Mouse (Mus musculus) forebrain, embryonic 12.5 days (tissue): ENCODE results near the gene Cyfip2. TPM values are rescaled to one million over a fixed set of nuclear protein-coding genes. Genes with fewer than 3 reads are reported as not detected.
A peak's percentile ranks its signal among the peaks of the same experiment; 100 is the strongest.

Experiments
- ATAC-seq: fragments of 200-750 bp; cut with Nextera tagmentation; 2 replicates; pipeline ENCODE4 v1.8.0; 2017; ENCODE audit warnings: moderate TSS enrichment; ENCODE audit not compliant: low FRiP score
- H3K27ac ChIP-seq: fragments of 300-500 bp; sonication (generic); 2 replicates; pipeline ENCODE4 v1.5.1; 2016; ENCODE audit warnings: mild to moderate bottlenecking
- H3K27me3 ChIP-seq: fragments of 300-500 bp; sonication (generic); 2 replicates; pipeline ENCODE4 v1.6.1; 2016; ENCODE audit warnings: mild to moderate bottlenecking
- H3K36me3 ChIP-seq: fragments of 300-500 bp; sonication (generic); replicated peaks from 2 replicates; pipeline ENCODE4 v1.6.1; 2016; ENCODE audit warnings: mild to moderate bottlenecking
- H3K4me1 ChIP-seq: fragments of 300-500 bp; sonication (generic); 2 replicates; pipeline ENCODE4 v1.6.1; 2016
- H3K4me2 ChIP-seq: fragments of 300-500 bp; sonication (generic); 2 replicates; pipeline ENCODE4 v1.6.1; 2016; ENCODE audit warnings: mild to moderate bottlenecking, moderate library complexity
- H3K4me3 ChIP-seq: fragments of 300-500 bp; sonication (generic); replicated peaks from 2 replicates; pipeline ENCODE4 v1.5.1; 2016; ENCODE audit warnings: mild to moderate bottlenecking
- H3K9ac ChIP-seq: fragments of 300-500 bp; sonication (generic); 2 replicates; pipeline ENCODE4 v1.6.1; 2016; ENCODE audit warnings: mild to moderate bottlenecking
- H3K9me3 ChIP-seq: fragments of 300-500 bp; sonication (generic); 2 replicates; pipeline ENCODE4 v1.6.1; 2016
- WGBS: fragments of 180-500 bp; shearing (Covaris S2); methylation state at CpG from one replicate; pipeline ENCODE4 v1.1.7; 2016; 5-methylcytosine and 5-hydroxymethylcytosine counted together
- polyA plus RNA-seq: library from polyadenylated mRNA; unstranded; fragments of >200 nt; fragmentation: Nextera tagmentation; extraction: Ambion mirVana; gene quantifications from 2 replicates; pipeline ENCODE4 v1.2.1, GENCODE M21; 2016

Cyfip2 gene
- 55.7 and 64.2 TPM in 2 replicates for polyA plus RNA-seq

DNA sequence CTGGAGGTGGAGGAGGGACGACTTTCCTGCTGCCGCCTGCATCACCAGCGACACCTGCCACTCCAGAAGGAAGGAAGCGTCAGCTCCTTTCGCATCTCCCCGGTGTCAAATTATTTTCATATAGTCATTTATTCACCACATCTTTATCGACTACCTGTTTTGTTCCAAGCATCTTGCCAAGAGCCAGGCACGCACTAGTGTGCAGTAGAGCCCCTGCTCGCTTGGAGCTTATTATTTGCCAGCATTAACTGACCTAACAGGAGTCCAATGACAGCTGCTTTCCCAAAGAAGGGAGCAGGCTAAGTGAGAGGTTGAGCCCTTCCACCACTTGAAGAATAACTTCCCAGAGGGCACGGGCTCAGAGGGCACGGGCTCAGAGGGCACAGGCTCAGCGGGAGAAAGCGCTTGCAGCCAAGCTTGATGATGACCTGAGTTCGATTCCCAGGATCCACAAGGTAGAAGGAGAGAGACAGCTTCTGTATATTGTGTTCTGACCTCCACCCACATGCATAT lies at the start of gene Cyfip2:
Gene Cyfip2, minus strand, starts transcription at position 337 of the 513 bp plus-strand sequence.
- Histone ChIP-seq H3K27ac (peak within 1 kb of the TSS; percentile 85), H3K27me3 (no peaks in the 10 kb centered on the region), H3K4me1 (peaks cover 33% of the 10 kb centered on the region), H3K4me2 (peak within 1 kb of the TSS; percentile 92), H3K9me3 (no peaks in the 10 kb centered on the region), H3K9ac (peak within 1 kb of the TSS; percentile 94), H3K4me3 (peak within 1 kb of the TSS; percentile 79), H3K36me3 (no peaks in the 10 kb centered on the region; the same call in 1 of the 2 replicates)
- WGBS: 7% methylated on average over 11 of the region's 14 CpGs
- peak; percentile 37 for ATAC-seq

DNA sequence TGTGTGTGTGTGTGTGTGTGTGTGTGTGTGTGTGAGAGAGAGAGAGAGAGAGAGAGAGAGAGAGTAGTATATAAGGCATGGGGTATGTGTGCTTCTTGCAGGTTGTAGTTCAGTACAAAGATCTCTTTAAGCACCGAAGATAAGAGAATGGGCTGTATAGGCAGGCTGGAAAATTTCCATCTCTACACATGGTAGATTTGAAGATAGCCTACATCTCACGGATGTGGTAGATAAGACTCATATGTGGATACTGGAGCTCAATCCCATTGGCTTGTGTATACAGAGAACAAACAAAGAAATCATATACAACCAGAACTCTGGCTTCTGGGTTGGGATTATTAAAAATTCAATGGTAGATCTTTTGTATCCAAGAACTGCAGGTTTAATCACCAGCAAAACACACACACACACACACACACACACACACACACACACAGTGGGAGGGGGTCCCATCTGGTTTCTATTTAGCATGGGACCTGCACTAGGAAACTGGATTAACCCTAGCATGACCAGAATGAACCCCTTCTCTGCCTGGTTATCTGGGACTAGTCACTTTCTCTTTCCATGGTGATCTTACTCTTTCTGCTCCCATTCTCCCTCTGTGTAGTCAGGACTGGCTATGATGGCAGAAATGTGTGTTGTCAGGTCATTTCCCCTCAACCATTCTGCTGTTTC lies 48.5 kb upstream of the Cyfip2 start:
- no peak overlapping the region for H3K9ac ChIP-seq
- no peak overlapping the region for H3K27ac ChIP-seq
- H3K9me3 ChIP-seq: no peaks in the 10 kb centered on the region
- no peak overlapping the region for H3K4me2 ChIP-seq
- no peaks in the 10 kb centered on the region for H3K27me3 ChIP-seq
- WGBS: 81% methylated on average over 2 of the region's 2 CpGs
- ATAC-seq: no peak
- H3K4me3 ChIP-seq: no peak overlapping the region
- H3K4me1 ChIP-seq: no peaks in the 10 kb centered on the region
- H3K36me3 ChIP-seq: no peaks in the 10 kb centered on the region

DNA sequence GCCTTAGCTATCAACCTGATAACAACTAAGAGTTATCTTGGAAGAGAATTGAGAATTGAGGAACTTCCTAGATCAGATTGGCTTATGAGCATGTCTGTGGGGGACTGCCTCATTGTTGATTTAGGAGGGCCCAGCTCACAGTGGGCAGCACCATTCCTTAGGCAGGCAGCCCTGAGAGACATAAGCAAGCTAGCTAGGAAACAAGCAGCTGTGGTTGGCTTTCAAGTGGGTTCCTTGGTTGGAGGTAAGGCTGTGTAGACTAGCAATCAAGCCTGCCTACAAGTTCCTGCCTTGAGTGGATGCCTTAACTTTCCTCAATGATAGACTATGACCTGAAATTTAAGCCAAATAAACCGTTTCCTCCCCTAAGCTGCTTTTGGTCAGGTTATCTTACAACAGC lies 45.7 kb upstream of the Cyfip2 start:
- no peaks in the 10 kb centered on the region for H3K9me3 ChIP-seq
- H3K9ac ChIP-seq: no peak overlapping the region
- ATAC-seq: no peak
- H3K27ac ChIP-seq: no peak overlapping the region
- no peaks in the 10 kb centered on the region for H3K27me3 ChIP-seq
- H3K4me2 ChIP-seq: no peak overlapping the region
- no peaks in the 10 kb centered on the region for H3K36me3 ChIP-seq
- no peak overlapping the region for H3K4me3 ChIP-seq
- WGBS: 69% methylated on average over 1 of the region's 1 CpGs
- no peaks in the 10 kb centered on the region for H3K4me1 ChIP-seq

DNA sequence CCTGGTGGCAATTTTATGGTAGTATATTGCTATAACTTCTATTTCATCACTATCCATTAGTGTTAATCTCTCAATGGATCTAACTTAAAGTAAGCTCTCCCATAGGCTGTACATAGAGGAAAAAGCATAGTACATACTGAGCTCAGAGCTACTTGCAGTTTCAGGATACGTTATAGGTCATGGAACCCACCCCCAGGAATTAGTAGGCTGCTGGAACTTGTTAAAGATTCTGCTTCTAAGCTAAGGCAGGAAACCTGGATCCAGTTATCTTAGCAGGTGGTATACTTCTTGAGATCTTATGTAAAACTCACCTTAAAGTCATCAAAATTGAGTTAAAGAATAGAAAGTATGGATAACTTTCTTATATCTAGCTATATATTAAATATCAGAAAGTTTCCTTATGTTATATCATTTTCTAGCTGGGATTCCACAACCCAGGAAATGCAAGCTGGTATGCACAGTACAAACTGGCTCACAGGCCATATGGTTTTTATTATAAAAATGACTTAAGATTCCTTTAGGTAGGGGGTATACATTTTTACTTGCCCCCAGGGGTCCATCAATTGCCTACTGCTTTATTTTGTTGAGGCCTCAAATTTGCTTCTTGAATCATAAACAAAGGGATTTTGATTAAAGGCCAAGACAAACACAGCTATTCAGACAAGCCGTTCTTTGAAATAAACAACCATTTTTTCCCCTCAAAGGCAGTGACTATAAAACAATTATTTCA lies 37.2 kb upstream of the Cyfip2 start:
- no peak overlapping the region for H3K4me3 ChIP-seq
- H3K27ac ChIP-seq: no peak overlapping the region
- no peaks in the 10 kb centered on the region for H3K36me3 ChIP-seq
- H3K27me3 ChIP-seq: no peaks in the 10 kb centered on the region
- no peak overlapping the region for H3K9ac ChIP-seq
- H3K4me2 ChIP-seq: no peak overlapping the region
- H3K4me1 ChIP-seq: no peaks in the 10 kb centered on the region
- no peaks in the 10 kb centered on the region for H3K9me3 ChIP-seq
- 77% methylated on average over 2 of the region's 2 CpGs for WGBS
- no peak for ATAC-seq

DNA sequence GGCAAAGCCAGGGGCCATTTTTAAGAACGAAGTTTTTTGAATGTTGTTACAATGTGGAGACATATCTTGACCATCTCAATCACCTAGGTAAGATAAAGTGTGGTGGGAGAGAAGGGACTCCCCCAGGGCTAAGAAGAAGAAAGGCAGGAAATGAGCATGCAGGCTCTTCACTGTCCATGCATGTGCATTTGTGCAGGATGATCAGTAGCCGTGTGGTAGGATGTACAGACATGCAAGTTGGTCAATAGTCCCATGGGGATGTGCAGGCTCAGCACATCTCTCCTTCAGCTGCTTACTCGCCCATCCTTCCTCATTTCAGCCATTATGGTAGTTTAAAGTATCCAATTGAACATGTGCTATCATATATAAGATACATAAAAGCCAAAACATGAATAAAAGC lies 35.8 kb upstream of the Cyfip2 start:
- no peak overlapping the region for H3K27ac ChIP-seq
- no peak overlapping the region for H3K4me2 ChIP-seq

DNA sequence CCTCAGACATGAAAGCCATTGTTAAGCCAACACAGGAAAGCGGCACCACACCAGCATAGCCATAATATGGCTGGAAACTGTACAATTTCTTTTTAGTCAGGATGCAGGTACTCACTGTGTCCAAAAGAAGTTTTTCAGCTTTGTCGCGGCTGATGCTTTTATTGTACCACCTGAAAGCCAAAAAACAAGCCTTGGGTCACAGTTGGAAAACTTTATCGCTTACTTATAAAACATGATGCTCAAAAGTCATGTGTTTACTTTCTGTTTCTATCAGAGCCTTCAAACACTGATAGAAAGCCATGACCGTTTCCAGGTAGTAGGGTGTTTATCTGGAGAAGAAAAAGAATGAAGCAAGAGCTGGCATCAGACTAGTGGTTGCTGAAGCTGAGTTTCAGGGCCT lies 35.1 kb upstream of the Cyfip2 start:
- ATAC-seq: no peak
- WGBS: 86% methylated on average over 5 of the region's 5 CpGs
- Histone ChIP-seq H3K27ac (no peak overlapping the region), H3K9ac (no peak overlapping the region), H3K9me3 (no peaks in the 10 kb centered on the region), H3K36me3 (no peaks in the 10 kb centered on the region), H3K4me3 (no peak overlapping the region), H3K4me2 (no peak overlapping the region), H3K27me3 (no peaks in the 10 kb centered on the region), H3K4me1 (no peaks in the 10 kb centered on the region)

More for the DNA sequence above, 35.8 kb upstream of the Cyfip2 start:
- no peak overlapping the region for H3K9ac ChIP-seq
- no peaks in the 10 kb centered on the region for H3K9me3 ChIP-seq
- 82% methylated on average over 3 of the region's 3 CpGs for WGBS
- H3K36me3 ChIP-seq: no peaks in the 10 kb centered on the region
- ATAC-seq: no peak
- H3K4me3 ChIP-seq: no peak overlapping the region
- no peaks in the 10 kb centered on the region for H3K27me3 ChIP-seq
- H3K4me1 ChIP-seq: no peaks in the 10 kb centered on the region

DNA sequence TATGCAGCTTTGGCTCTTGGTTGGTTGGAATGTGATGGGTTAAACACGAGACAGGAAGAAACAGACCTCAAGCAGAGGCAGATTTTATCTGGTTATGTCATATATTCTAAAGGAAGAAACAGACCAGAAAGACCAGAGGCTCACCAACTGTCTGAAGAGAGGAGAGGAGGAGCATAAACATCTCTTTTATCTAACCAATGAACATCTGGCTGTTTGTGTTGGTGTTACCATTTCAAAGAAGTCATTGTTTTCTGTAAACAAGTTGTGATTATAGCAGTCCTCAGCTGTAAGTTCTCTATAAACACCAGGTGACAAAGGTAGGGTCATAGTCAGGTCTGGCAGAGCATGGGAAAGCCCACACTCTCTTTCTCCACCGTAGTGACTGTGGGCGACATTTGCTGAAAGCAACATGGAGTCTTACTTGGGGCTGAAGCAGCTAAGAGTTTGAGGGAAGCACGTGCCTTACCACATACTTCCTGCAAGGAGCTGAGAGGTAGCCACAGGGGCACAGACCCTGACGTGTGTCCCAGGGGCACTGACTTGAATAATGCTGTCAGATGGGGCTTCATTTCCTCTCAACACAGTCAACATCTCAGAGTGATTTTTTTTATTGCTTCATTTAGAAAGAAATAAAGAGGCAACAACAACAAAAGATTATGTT lies 31.4 kb upstream of the Cyfip2 start:
- Histone ChIP-seq H3K4me1 (no peaks in the 10 kb centered on the region), H3K9me3 (no peaks in the 10 kb centered on the region), H3K4me3 (no peak overlapping the region), H3K27ac (no peak overlapping the region), H3K9ac (no peak overlapping the region), H3K4me2 (no peak overlapping the region), H3K36me3 (no peaks in the 10 kb centered on the region), H3K27me3 (no peaks in the 10 kb centered on the region)
- no peak for ATAC-seq
- 76% methylated on average over 5 of the region's 5 CpGs for WGBS

DNA sequence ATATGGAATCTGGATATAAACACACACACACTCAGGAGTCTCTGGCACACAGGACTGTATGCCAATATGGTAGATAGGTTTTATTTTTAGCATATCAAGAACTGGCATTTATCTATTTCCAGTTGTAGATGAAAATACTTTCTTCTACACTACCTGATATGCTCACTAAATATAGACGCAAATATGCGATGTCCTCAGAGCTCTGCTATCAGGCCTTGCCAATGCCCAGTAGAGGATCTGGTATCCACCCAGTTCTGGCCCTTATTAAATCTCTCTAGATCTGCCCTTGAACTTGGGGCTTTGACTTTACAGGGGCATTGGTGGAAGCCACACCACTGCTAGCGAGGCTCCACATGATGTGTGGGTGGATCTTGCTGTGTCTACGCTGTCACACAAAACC lies 29.3 kb upstream of the Cyfip2 start:
- Histone ChIP-seq H3K9me3 (no peaks in the 10 kb centered on the region), H3K36me3 (no peaks in the 10 kb centered on the region), H3K9ac (no peak overlapping the region), H3K27me3 (no peaks in the 10 kb centered on the region), H3K27ac (no peak overlapping the region), H3K4me2 (no peak overlapping the region), H3K4me3 (no peak overlapping the region), H3K4me1 (no peaks in the 10 kb centered on the region)
- WGBS: 94% methylated on average over 4 of the region's 4 CpGs
- no peak for ATAC-seq

DNA sequence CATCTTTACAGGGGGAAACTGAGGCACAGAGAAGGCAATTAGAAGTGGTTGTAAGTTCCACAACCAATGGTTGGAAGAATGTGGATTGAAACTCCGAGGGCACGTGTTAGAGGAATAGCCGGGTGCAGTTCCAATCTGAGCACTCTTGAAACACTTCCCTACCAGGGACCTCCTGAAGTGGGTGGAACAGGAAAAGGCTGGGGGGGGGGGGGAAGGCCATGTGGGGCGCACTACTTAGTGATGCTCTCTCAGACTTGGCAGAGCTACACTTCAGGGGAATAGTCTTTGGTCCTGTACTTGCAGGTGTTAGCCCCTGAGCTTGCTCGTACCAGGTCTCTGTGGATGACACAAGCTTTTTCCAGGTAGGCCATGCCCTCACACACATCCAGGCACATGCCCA lies 23.4 kb upstream of the Cyfip2 start:
- Histone ChIP-seq H3K4me2 (no peak overlapping the region), H3K4me3 (no peak overlapping the region), H3K27me3 (no peaks in the 10 kb centered on the region), H3K9me3 (no peaks in the 10 kb centered on the region), H3K36me3 (no peaks in the 10 kb centered on the region), H3K27ac (no peak overlapping the region), H3K4me1 (no peaks in the 10 kb centered on the region), H3K9ac (no peak overlapping the region)
- no peak for ATAC-seq
- WGBS: 87% methylated on average over 5 of the region's 5 CpGs

DNA sequence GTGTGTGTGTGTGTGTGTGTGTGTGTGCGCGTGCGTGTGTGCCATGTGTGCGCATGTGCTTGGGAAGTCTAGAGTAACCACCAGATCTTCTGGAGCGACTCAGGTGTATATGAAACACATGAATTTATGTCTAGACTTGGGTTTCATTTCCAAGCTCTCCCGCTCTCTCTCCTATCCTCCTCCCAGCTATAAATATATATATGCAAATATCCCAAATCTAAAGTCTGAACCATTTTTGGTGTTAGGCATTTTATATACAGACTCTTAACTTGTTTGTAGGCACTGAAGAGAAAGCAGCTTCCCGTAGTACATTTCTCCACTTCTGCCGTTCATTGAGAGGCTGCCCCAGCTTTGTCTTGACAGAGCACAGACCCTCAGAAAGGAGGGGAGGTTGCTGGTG lies 19.6 kb upstream of the Cyfip2 start:
- WGBS: 91% methylated on average over 8 of the region's 8 CpGs
- no peaks in the 10 kb centered on the region for H3K4me1 ChIP-seq
- no peaks in the 10 kb centered on the region for H3K9me3 ChIP-seq
- H3K4me3 ChIP-seq: no peak overlapping the region
- H3K27ac ChIP-seq: no peak overlapping the region
- H3K9ac ChIP-seq: no peak overlapping the region
- ATAC-seq: no peak
- no peaks in the 10 kb centered on the region for H3K36me3 ChIP-seq
- H3K27me3 ChIP-seq: no peaks in the 10 kb centered on the region
- no peak overlapping the region for H3K4me2 ChIP-seq

DNA sequence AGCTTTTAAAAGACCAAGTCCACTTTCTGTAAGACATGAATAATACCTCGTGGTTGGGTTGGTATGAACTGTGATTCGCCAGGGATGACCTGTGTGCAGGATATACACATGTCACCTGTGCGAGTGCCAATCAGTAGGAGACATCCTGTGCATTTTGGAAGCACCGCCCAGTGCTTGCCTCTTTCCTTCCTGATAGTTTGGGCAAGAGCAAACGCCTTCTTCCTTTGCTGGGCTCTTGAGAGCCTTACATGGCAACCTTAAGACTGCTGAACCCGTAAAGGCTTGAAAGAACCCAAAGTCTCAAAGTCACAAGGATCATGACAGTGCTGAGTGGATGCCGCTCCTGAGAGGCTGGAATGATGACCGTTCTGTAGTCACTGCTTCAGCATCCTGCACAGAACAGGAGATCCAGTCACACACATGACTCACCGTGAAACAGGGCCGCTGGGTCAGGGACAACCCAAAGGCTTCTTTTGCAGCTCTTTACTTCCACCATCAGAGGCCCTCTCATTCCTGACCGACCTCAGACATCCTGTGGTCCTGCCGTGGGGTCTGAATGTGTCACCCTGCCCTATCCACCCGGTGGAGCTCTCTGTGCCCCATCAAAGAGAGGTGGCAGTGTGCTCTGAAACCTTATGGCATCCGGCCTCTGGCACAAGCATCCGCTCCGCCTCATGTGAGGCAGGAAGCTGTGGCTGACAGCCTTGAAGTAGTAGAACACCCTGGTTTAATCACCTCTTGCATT lies 13.8 kb upstream of the Cyfip2 start:
- H3K27me3 ChIP-seq: no peaks in the 10 kb centered on the region
- H3K9me3 ChIP-seq: no peaks in the 10 kb centered on the region
- no peak overlapping the region for H3K4me2 ChIP-seq
- no peak overlapping the region for H3K4me3 ChIP-seq
- H3K9ac ChIP-seq: no peak overlapping the region
- H3K27ac ChIP-seq: no peak overlapping the region
- no peaks in the 10 kb centered on the region for H3K4me1 ChIP-seq
- WGBS: 89% methylated on average over 16 of the region's 16 CpGs
- no peak for ATAC-seq
- no peaks in the 10 kb centered on the region for H3K36me3 ChIP-seq

DNA sequence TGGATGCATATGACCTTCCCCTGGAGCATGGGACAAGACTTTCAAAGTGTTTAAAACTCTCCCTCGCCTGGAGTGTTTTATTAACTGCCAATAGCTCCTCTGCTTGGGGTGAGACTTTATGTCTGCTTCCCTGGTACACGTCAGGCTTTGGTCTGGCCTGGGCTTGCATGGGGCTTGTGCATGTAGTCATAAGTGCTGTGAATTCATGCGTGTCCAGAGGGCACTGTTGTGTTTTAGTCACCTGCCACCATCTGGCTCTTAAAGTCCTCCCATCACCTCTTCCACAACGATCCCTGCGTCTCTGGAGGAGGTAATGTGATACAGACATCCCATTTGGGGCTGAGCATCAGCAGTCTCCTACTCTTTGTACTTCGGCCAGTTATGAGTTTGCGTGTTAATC lies 8.9 kb upstream of the Cyfip2 start:
- H3K27me3 ChIP-seq: no peaks in the 10 kb centered on the region
- H3K9ac ChIP-seq: no peak overlapping the region
- H3K4me3 ChIP-seq: no peak overlapping the region
- H3K4me2 ChIP-seq: no peak overlapping the region
- no peak for ATAC-seq
- H3K27ac ChIP-seq: no peak overlapping the region
- H3K36me3 ChIP-seq: no peaks in the 10 kb centered on the region
- H3K9me3 ChIP-seq: no peaks in the 10 kb centered on the region
- no peaks in the 10 kb centered on the region for H3K4me1 ChIP-seq
- 83% methylated on average over 7 of the region's 7 CpGs for WGBS
